Mouse (Mus musculus) heart, embryonic 12.5 days (tissue): Measurements from ENCODE around the gene Depdc5. TPM values are rescaled to one million over a fixed set of nuclear protein-coding genes. Genes with fewer than 3 reads are reported as not detected.
"Not testable (repeated sequence)": the region's sequence is repeated elsewhere in the genome, so short reads cannot be mapped to it uniquely, and the experiment has no call there.

Experiments used
- ATAC-seq: fragments of 200-750 bp; cut with Nextera tagmentation; 2 replicates; pipeline ENCODE4 v1.8.0; 2017; ENCODE audit warnings: moderate TSS enrichment, moderate library complexity; ENCODE audit not compliant: insufficient number of reproducible peaks, low FRiP score
- H3K27ac ChIP-seq: fragments of 300-500 bp; sonication (generic); 2 replicates; pipeline ENCODE4 v1.5.1; 2016; ENCODE audit warnings: mild to moderate bottlenecking, moderate library complexity; ENCODE audit not compliant: poor library complexity, severe bottlenecking
- H3K27me3 ChIP-seq: fragments of 300-500 bp; sonication (generic); replicated peaks from 2 replicates; pipeline ENCODE4 v1.6.1; 2016; ENCODE audit warnings: mild to moderate bottlenecking, moderate library complexity
- H3K36me3 ChIP-seq: fragments of 300-500 bp; sonication (generic); 2 replicates; pipeline ENCODE4 v1.6.1; 2016; ENCODE audit warnings: mild to moderate bottlenecking, moderate library complexity
- H3K4me1 ChIP-seq: fragments of 300-500 bp; sonication (generic); replicated peaks from 2 replicates; pipeline ENCODE4 v1.6.1; 2016; ENCODE audit warnings: mild to moderate bottlenecking
- H3K4me2 ChIP-seq: fragments of 300-500 bp; sonication (generic); 2 replicates; pipeline ENCODE4 v1.6.1; 2016; ENCODE audit warnings: mild to moderate bottlenecking, moderate library complexity
- H3K4me3 ChIP-seq: fragments of 300-500 bp; sonication (generic); 2 replicates; pipeline ENCODE4 v1.5.1; 2016; ENCODE audit warnings: mild to moderate bottlenecking
- H3K9ac ChIP-seq: fragments of 300-500 bp; sonication (generic); 2 replicates; pipeline ENCODE4 v1.6.1; 2016; ENCODE audit warnings: mild to moderate bottlenecking, moderate library complexity
- H3K9me3 ChIP-seq: fragments of 300-500 bp; sonication (generic); replicated peaks from 2 replicates; pipeline ENCODE4 v1.6.1; 2016; ENCODE audit warnings: mild to moderate bottlenecking, moderate library complexity
- whole genome bisulfite sequencing: fragments of 180-500 bp; shearing (Covaris S2); methylation state at CpG from one replicate; pipeline ENCODE4 v1.1.7; 2016; 5-methylcytosine and 5-hydroxymethylcytosine counted together
- polyA plus RNA-seq: library from polyadenylated mRNA; unstranded; fragments of >200 nt; fragmentation: Nextera tagmentation; extraction: Ambion mirVana; gene quantifications from 2 replicates; pipeline ENCODE4 v1.2.1, GENCODE M21; 2016

The Depdc5 gene
- polyA plus RNA-seq, 1 experiment from 2014 or later: 23.6 TPM

DNA sequence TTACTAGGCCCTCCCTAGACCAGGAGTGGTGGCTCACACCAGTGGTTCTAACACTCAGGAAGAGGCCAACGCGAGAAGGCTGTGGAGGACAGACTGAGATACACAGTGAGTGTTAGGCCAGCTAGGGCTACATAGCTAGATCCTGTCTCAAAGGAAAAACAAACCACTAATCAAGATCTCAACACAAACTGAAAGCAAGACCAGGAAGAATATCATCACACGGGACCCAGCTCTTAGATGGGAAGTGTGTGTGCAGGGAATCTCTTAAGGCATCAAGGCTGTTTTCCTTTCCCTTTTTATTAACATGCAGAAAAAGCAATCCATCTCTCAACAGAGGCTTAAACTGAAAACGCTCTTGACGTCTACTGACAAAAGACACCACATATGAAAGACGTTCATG lies 11.5 kb upstream of the Depdc5 start:
- Histone ChIP-seq H3K27ac (peak overlapping the region; percentile 39; the same call in 1 of the 2 replicates), H3K9ac (peak overlapping the region; percentile 27), H3K36me3 (peaks cover 33% of the 10 kb centered on the region), H3K9me3 (no peaks in the 10 kb centered on the region), H3K4me1 (peaks cover 20% of the 10 kb centered on the region), H3K27me3 (no peaks in the 10 kb centered on the region), H3K4me2 (peak overlapping the region; percentile 71), H3K4me3 (peak overlapping the region; percentile 14; the same call in 1 of the 2 replicates)
- ATAC-seq: no peak
- 38% methylated on average over 6 of the region's 6 CpGs for WGBS

- Histone ChIP-seq H3K4me2 (peak within 1 kb of the TSS; percentile 71), H3K4me3 (peak within 1 kb of the TSS; percentile 75), H3K9ac (peak within 1 kb of the TSS; percentile 92), H3K27me3 (no peaks in the 10 kb centered on the region), H3K36me3 (peaks cover 22% of the 10 kb centered on the region), H3K4me1 (peaks cover 20% of the 10 kb centered on the region), H3K27ac (peak within 1 kb of the TSS; percentile 84), H3K9me3 (no peaks in the 10 kb centered on the region)
- WGBS: under 1% methylated on average over 43 of the region's 51 CpGs
- peak; percentile 98 for ATAC-seq
These were observed 9.6 kb upstream of the Depdc5 start, which contains the start of gene Prr14l for GRCm38 (mm10) chr5:32853731-32854507. Prr14l (minus strand) TSS chr5:32854256.

DNA sequence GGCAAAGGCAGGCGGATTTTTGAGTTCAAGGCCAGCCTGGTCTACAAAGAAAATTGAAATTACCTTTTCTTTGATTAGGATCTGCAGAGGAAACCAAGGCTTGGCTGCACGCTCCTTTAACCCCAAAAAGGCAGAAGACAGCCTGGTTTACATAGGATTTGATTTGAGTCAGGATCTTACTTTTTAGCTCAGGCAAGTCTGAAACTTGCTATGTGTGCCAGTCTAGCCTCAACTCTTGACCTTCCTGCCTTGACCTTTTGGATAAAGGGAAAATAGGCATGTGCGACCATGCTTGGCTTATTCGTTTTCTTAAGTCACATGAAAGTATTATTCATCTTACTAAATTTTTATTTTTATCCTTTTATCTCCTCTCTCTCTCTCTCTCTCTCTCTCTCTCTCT lies 8.7 kb upstream of the Depdc5 start:
- no peak overlapping the region for H3K9ac ChIP-seq
- WGBS: 81% methylated on average over 4 of the region's 4 CpGs
- H3K27ac ChIP-seq: no peak overlapping the region
- H3K4me1 ChIP-seq: peaks cover 20% of the 10 kb centered on the region
- no peak overlapping the region for H3K4me2 ChIP-seq
- peaks cover 18% of the 10 kb centered on the region for H3K36me3 ChIP-seq
- no peaks in the 10 kb centered on the region for H3K9me3 ChIP-seq
- no peaks in the 10 kb centered on the region for H3K27me3 ChIP-seq
- ATAC-seq: no peak
- H3K4me3 ChIP-seq: no peak overlapping the region

- not testable (repeated sequence) for H3K9me3 ChIP-seq, H3K4me3 ChIP-seq, H3K27me3 ChIP-seq, H3K4me2 ChIP-seq, H3K9ac ChIP-seq, H3K27ac ChIP-seq, ATAC-seq
- 82% methylated on average over 3 of the region's 3 CpGs for WGBS
- Histone ChIP-seq H3K4me1 (peaks cover 20% of the 10 kb centered on the region), H3K36me3 (peaks cover 15% of the 10 kb centered on the region)
These were observed 8.2 kb upstream of the Depdc5 start for GRCm38 (mm10) chr5:32855274-32855673.

DNA sequence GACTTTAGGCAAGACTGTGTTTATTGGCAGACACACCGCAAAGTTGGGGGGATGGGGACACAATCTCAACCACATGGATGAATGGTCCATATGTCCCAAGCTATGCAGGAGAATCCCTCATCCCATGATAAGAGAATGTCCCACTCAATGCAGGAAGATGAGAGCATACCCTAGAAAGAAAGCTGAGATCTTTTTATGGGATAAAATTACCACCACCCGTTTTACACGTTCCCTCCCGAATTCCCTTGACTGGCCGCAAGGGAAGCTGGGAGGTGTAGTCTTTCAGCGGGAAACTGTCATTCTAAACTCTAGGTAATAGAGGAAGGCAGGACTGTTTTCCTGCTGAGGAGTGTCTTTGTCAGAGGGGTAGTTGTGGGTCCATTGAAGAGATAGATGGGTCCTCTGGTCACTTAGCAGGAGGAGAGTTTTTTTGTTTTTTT lies 5.7 kb upstream of the Depdc5 start:
- H3K4me3 ChIP-seq: peak overlapping the region; percentile 54
- no peaks in the 10 kb centered on the region for H3K27me3 ChIP-seq
- peak overlapping the region; percentile 70 for H3K9ac ChIP-seq
- H3K9me3 ChIP-seq: no peaks in the 10 kb centered on the region
- H3K36me3 ChIP-seq: no peaks in the 10 kb centered on the region
- 3% methylated on average over 6 of the region's 6 CpGs for WGBS
- H3K4me1 ChIP-seq: 0 out of 2 replicates have a peak, but pooled peaks cover 6% of the 10 kb centered on the region
- ATAC-seq: no peak
- 0 out of 2 replicates have a peak overlapping the region, but pooled peaks have one; percentile 28 for H3K27ac ChIP-seq
- H3K4me2 ChIP-seq: peak overlapping the region; percentile 74

DNA sequence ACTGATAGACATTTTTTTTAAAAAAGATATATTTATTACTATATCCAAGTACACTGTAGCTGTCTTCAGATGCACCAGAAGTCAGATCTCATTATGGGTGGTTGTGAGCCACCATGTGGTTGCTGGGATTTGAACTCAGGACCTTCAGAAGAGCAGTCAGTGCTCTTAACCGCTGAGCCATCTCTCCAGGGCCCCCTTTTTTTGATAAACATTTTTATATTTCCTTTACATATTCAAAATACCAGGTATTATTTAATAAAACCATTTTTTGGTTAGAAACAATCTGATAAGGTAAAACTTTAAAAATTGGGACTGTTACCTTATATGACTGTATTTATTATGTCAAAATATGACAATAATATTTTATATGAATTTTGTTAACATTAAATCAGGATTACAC lies 2.4 kb upstream of the Depdc5 start:
- H3K27me3 ChIP-seq: no peaks in the 10 kb centered on the region
- peaks cover 3% of the 10 kb centered on the region for H3K36me3 ChIP-seq
- no peak overlapping the region for H3K27ac ChIP-seq
- H3K9ac ChIP-seq: no peak overlapping the region
- no peak for ATAC-seq
- 81% methylated on average over 1 of the region's 1 CpGs for WGBS
- H3K4me1 ChIP-seq: peaks cover 8% of the 10 kb centered on the region
- no peaks in the 10 kb centered on the region for H3K9me3 ChIP-seq
- H3K4me2 ChIP-seq: no peak overlapping the region
- H3K4me3 ChIP-seq: no peak overlapping the region

DNA sequence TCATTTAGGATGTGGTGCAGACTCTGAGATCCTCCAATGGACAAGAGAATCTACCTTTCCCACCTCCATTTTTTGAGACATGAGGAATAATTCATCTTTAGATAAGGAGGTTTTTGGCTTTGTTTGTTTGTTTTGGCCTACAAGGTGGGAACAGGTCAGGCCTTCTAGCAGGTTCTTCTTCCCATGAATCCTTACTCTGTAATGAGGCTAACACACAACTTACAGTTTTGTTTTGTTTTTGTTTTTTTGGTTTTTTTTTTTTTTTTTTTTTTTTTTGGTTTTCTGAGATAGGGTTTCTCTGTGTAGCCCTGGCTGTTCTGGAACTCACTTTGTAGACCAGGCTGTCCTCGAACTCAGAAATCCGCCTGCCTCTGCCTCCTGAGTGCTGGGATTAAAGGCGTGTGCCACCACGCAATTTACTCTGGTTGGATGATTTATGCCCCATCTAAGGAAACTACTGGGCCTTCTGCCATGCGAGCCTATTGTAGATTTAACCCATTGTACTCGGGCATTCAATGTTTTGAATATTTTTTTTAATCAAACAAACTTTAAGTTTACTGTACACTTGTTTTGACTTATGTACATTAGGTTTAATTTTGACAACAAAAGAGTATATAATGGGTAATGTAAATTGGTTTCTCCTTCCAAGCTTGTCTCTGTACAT lies 900 bp upstream of the Depdc5 start:
- no peak overlapping the region for H3K27ac ChIP-seq
- H3K27me3 ChIP-seq: no peaks in the 10 kb centered on the region
- no peak overlapping the region for H3K9ac ChIP-seq
- peaks cover 13% of the 10 kb centered on the region for H3K36me3 ChIP-seq
- peaks cover 8% of the 10 kb centered on the region for H3K4me1 ChIP-seq
- no peaks in the 10 kb centered on the region for H3K9me3 ChIP-seq
- WGBS: 82% methylated on average over 6 of the region's 6 CpGs
- H3K4me2 ChIP-seq: no peak overlapping the region; the same call in 1 of the 2 replicates
- ATAC-seq: no peak
- H3K4me3 ChIP-seq: no peak overlapping the region

- Histone ChIP-seq H3K27me3 (no peaks in the 10 kb centered on the region), H3K9me3 (no peaks in the 10 kb centered on the region), H3K36me3 (peaks cover 65% of the 10 kb centered on the region), H3K27ac (no peak overlapping the region), H3K9ac (no peak overlapping the region), H3K4me3 (no peak overlapping the region), H3K4me2 (no peak overlapping the region), H3K4me1 (peaks cover 3% of the 10 kb centered on the region)
- no peak for ATAC-seq
- WGBS: 92% methylated on average over 5 of the region's 5 CpGs
These were observed 6.0 kb downstream of the Depdc5 start for GRCm38 (mm10) chr5:32869389-32870024.

GRCm38 (mm10) chr5:32872346-32872745 lies 8.8 kb downstream of the Depdc5 start:
- Histone ChIP-seq H3K4me1 (no peaks in the 10 kb centered on the region), H3K36me3 (peaks cover 75% of the 10 kb centered on the region), H3K9ac (no peak overlapping the region), H3K27me3 (no peaks in the 10 kb centered on the region), H3K4me3 (no peak overlapping the region), H3K27ac (no peak overlapping the region), H3K9me3 (no peaks in the 10 kb centered on the region), H3K4me2 (no peak overlapping the region)
- WGBS: 92% methylated on average over 5 of the region's 5 CpGs
- no peak for ATAC-seq

GRCm38 (mm10) chr5:32886739-32887138 lies 23.2 kb downstream of the Depdc5 start:
- Histone ChIP-seq H3K4me1 (no peaks in the 10 kb centered on the region), H3K9me3 (no peaks in the 10 kb centered on the region), H3K9ac (no peak overlapping the region), H3K4me2 (no peak overlapping the region), H3K36me3 (peaks cover 74% of the 10 kb centered on the region), H3K4me3 (no peak overlapping the region), H3K27ac (no peak overlapping the region), H3K27me3 (no peaks in the 10 kb centered on the region)
- ATAC-seq: no peak
- 65% methylated on average over 3 of the region's 3 CpGs for WGBS

GRCm38 (mm10) chr5:32907496-32907895 lies 44.0 kb downstream of the Depdc5 start:
- no peak overlapping the region for H3K4me3 ChIP-seq
- no peaks in the 10 kb centered on the region for H3K27me3 ChIP-seq
- no peaks in the 10 kb centered on the region for H3K9me3 ChIP-seq
- peaks cover 63% of the 10 kb centered on the region for H3K36me3 ChIP-seq
- no peak overlapping the region for H3K4me2 ChIP-seq
- no peak overlapping the region for H3K27ac ChIP-seq
- ATAC-seq: no peak
- no peak overlapping the region for H3K9ac ChIP-seq
- 90% methylated on average over 1 of the region's 1 CpGs for WGBS
- H3K4me1 ChIP-seq: no peaks in the 10 kb centered on the region
